Mouse (Mus musculus) testis, adult 2 months (tissue): Measurements from ENCODE around the gene Slc6a4. TPM values are rescaled to one million over a fixed set of nuclear protein-coding genes. Genes with fewer than 3 reads are reported as not detected.
"Not testable (repeated sequence)": the region's sequence is repeated elsewhere in the genome, so short reads cannot be mapped to it uniquely, and the experiment has no call there.

Source experiments
- H3K27ac ChIP-seq: fragments of 200-500 bp; 2 replicates; pipeline ENCODE4 v1.5.1; 2012; ENCODE audit warnings: low read depth, low read length; ENCODE audit not compliant: control insufficient read depth, insufficient read depth
- H3K27me3 ChIP-seq: fragments of 200-500 bp; 2 replicates; pipeline ENCODE4 v1.6.1; 2012; ENCODE audit warnings: mild to moderate bottlenecking, low read length, moderate library complexity; ENCODE audit not compliant: control insufficient read depth, insufficient read depth
- H3K36me3 ChIP-seq: fragments of 200-500 bp; 2 replicates; pipeline ENCODE4 v1.6.1; 2012; ENCODE audit warnings: mild to moderate bottlenecking, low read length; ENCODE audit not compliant: control insufficient read depth, insufficient read depth
- H3K4me1 ChIP-seq: fragments of 200-500 bp; 2 replicates; pipeline ENCODE4 v1.6.1; 2012; ENCODE audit warnings: low read length; ENCODE audit not compliant: control insufficient read depth, insufficient read depth
- H3K4me3 ChIP-seq: fragments of 200-500 bp; 2 replicates; pipeline ENCODE4 v1.5.1; 2012; ENCODE audit warnings: low read depth, mild to moderate bottlenecking, low read length, moderate library complexity, mixed read lengths; ENCODE audit not compliant: control insufficient read depth
- CTCF ChIP-seq: fragments of 200-500 bp; IDR thresholded peaks from 2 replicates; pipeline ENCODE4 v1.5.1; 2012; ENCODE audit warnings: low read depth, mild to moderate bottlenecking, inconsistent platforms, low read length, moderate library complexity; ENCODE audit not compliant: control insufficient read depth, insufficient read depth, insufficient replicate concordance
- POLR2A ChIP-seq: fragments of 200-500 bp; IDR thresholded peaks from 2 replicates; pipeline ENCODE4 v1.6.1; 2012; ENCODE audit warnings: low read depth, mild to moderate bottlenecking, inconsistent platforms, low read length, moderate library complexity; ENCODE audit not compliant: control insufficient read depth
- polyA plus RNA-seq: library from polyadenylated mRNA; depleted of rRNA; stranded (reverse); fragments of >200 nt; gene quantifications from 2 replicates; pipeline ENCODE4 v1.2.3, GENCODE M21; 2012; rRNA removed

The Slc6a4 gene
- polyA plus RNA-seq, 1 experiment: 1.7 TPM

DNA sequence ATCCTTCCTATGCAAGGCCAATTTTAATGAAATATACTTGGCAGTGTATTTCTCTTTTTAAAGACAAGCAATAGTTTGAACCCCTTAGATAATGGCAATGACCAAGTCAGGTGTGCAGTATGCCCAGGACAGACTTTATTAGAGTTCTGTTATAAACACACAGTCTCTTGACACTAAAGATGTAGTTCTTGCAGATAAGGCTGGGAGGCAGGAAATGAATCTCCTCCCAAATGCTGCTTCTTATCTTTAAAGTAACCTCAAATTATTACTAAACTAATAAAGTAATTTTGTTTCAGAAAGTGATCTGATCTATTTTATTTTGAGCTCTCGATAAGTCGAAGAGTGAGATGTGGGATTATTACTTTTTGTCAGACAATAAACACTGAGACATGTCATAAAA lies 65.0 kb downstream of the Slc6a4 start:
- no peaks in the 10 kb centered on the region for H3K4me1 ChIP-seq
- H3K27me3 ChIP-seq: no peaks in the 10 kb centered on the region
- H3K36me3 ChIP-seq: no peaks in the 10 kb centered on the region
- H3K4me3 ChIP-seq: no peak overlapping the region
- H3K27ac ChIP-seq: no peak overlapping the region
- TF ChIP-seq CTCF (no peak), POLR2A (no peak)

DNA sequence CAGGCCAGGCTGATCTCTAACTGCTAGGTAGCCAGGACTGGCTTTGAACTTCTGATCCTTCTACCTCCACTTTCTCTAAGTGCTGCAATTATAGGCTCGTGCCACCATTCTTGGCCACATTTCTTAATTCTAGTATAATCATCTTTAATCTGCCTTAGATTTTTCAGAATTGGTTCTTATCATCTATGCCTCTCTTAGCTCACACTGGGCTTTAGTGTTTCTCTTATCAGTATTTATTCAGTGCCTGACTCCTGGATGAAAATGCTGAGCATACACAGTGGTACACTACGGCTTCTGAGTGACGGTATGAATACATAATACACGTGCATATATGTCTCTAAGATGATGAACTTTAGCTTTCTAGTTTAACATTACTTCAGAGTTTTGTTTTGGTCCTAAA lies 70.4 kb downstream of the Slc6a4 start:
- Histone ChIP-seq H3K36me3 (no peaks in the 10 kb centered on the region; the same call in 1 of the 2 replicates), H3K4me1 (no peaks in the 10 kb centered on the region), H3K27me3 (no peaks in the 10 kb centered on the region), H3K4me3 (no peak overlapping the region), H3K27ac (no peak overlapping the region)
- TF ChIP-seq POLR2A: no peak
- no peak for TF ChIP-seq CTCF

DNA sequence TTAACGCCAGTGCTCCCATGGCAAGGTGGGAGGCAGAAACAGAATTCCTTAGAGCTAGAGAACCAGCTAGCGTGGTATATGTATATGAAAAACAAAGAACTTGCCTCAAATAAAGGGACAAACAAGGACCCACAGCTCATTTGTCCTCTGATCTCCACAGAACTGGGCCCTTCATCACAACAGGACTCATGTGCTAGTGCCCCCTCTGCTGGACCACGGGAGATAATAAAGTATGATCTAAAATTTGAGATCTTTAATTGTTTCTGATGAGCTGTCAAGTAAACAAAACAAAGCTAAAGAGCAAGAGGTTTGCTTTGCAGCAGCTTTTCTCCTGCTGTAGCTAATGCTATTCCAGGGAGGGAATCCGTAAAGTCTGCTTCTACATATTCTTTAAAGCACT lies 72.3 kb downstream of the Slc6a4 start:
- Histone ChIP-seq H3K36me3 (no peaks in the 10 kb centered on the region; the same call in 1 of the 2 replicates), H3K27ac (no peak overlapping the region), H3K4me1 (no peaks in the 10 kb centered on the region), H3K27me3 (no peaks in the 10 kb centered on the region), H3K4me3 (no peak overlapping the region)
- TF ChIP-seq POLR2A (no peak), CTCF (no peak; the same call in 1 of the 2 replicates)

DNA sequence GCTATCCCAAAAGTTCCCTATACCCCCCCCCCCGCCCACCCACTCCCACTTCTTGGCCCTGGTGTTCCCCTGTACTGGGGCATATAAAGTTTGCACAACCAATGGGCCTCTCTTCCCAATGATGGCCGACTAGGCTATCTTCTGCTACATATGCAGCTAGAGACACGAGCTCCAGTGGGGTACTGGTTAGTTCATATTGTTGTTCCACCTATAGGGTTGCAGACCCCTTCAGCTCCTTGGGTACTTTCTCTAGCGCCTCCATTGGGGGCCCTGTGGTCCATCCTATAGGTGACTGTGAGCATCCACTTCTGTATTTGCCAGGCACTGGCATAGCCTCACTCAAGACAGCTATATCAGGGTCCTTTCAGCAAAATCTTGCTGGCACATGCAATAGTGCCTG lies 78.9 kb downstream of the Slc6a4 start:
- H3K27ac ChIP-seq: peak overlapping the region; percentile 94; the same call in 1 of the 2 replicates
- H3K4me1 ChIP-seq, H3K36me3 ChIP-seq, H3K27me3 ChIP-seq: not testable (repeated sequence)
- peak overlapping the region; percentile 88 for H3K4me3 ChIP-seq

DNA sequence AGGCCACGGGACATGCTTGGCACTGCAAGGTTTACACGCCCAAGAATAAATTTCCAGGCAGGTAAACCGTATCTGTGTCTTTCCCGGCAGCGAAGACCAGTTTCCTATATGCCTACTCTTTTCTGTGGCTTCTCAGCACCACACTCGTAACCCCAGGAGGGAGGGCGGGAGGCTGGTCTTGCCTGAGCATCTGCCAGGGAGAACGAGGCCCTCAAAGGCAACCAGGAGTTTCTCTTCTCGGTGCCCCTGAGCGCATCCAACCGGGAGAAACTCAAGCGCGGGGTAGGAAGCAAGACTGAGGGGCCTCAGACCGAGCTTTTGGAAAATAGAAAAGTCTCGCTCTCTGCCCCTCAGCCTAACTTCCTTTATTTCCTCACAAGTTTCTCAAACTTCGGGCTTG lies 79.4 kb downstream of the Slc6a4 start:
- TF ChIP-seq POLR2A: no peak
- no peak for TF ChIP-seq CTCF
- Histone ChIP-seq H3K4me1 (peaks cover 5% of the 10 kb centered on the region), H3K36me3 (no peaks in the 10 kb centered on the region; the same call in 1 of the 2 replicates), H3K27ac (peak overlapping the region; percentile 94), H3K4me3 (peak overlapping the region; percentile 88), H3K27me3 (no peaks in the 10 kb centered on the region)

DNA sequence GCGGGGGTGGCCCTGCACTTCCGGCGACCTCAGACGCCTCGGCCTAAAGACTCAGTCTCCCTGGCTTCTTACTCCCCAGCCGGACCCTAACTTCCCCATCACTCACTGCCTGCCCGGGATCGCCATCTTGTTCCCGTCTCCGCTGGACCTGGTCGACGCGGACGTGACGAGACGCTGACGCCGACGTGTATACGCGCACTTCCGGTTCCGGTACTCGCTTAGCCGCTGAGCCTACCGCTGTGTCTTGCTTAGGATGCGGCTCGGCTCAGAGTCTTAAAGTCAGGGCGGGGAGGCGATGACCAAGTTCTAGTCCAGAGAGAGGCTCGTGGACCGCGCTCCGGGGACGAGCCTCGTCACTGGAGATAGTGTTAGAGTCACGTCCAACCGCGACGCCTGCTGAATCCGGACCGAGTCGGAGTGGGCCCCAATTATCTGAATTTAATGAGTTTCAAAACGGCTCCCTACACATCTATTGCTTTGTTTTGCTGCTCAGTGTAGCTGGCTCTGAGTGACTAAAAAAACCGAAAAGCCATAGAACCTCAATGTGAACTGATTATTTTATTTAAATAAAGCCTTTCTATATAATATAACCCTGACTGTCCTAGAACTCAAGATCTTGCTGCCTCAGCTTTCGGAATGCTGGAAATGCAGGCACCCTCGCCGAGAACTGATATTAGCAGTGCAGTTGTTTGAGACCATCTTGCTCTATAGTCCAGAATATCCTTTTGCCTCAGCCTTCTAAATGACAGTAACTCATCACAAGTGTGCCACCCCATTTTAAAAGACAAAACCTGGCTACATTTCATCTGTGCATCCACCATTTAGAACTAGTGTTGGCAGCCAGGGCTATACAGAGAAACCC lies 80.1 kb downstream of the Slc6a4 start, which contains the start of gene Nsrp1:
Nsrp1 (minus strand) TSS at position 163 of the 862 bp plus-strand sequence.
- Histone ChIP-seq H3K4me3 (peak within 1 kb of the TSS; percentile 88), H3K27me3 (no peaks in the 10 kb centered on the region), H3K27ac (peak within 1 kb of the TSS; percentile 94), H3K4me1 (peaks cover 5% of the 10 kb centered on the region), H3K36me3 (no peaks in the 10 kb centered on the region)
- TF ChIP-seq POLR2A: peak; percentile 100
- 0 out of 2 replicates have a peak, but pooled peaks have one; percentile 0 for TF ChIP-seq CTCF

DNA sequence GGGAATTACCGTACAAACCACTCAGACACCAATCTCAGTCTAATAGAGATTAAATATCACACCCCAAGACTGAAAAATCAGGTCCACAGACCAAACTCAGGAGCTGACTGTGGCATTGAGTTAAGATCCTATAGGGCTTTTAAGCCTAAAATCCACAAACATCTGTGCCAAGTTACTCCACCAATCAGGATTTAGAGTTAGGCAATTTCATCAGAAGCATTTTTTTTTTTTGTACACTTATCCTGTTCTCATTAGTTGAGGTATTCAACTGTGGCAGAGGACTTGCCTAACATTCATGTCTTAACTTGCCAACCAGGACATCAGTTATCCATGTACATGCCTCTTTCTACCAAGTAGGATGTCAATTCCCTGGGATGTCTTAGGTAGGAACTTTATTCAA lies 81.0 kb downstream of the Slc6a4 start:
- H3K36me3 ChIP-seq: no peaks in the 10 kb centered on the region
- no peak overlapping the region for H3K27ac ChIP-seq
- H3K4me3 ChIP-seq: no peak overlapping the region
- peaks cover 5% of the 10 kb centered on the region for H3K4me1 ChIP-seq
- no peaks in the 10 kb centered on the region for H3K27me3 ChIP-seq
- no peak for TF ChIP-seq POLR2A
- no peak for TF ChIP-seq CTCF

Other genes with a start within 250 kb of the Slc6a4 start
- gene Gosr1, start 235.0 kb upstream of the Slc6a4 start, polyA plus RNA-seq: 12.5 and 14.0 TPM in 2 replicates
- 9.5 and 10.4 TPM in 2 replicates for gene Cpd, start 151.6 kb upstream of the Slc6a4 start, polyA plus RNA-seq
- gene Tmigd1, start 96.4 kb upstream of the Slc6a4 start, polyA plus RNA-seq: not detected in 2 replicates
- 7.2 and 7.3 TPM in 2 replicates for gene Blmh, start 73.8 kb upstream of the Slc6a4 start, polyA plus RNA-seq
- 3.4 and 4.9 TPM in 2 replicates for gene Nsrp1, start 79.8 kb downstream of the Slc6a4 start, polyA plus RNA-seq
- 172 and 216 TPM in 2 replicates for gene Efcab5, start 190.4 kb downstream of the Slc6a4 start, polyA plus RNA-seq
- 35.8 and 43.8 TPM in 2 replicates for gene Ssh2, start 217.7 kb downstream of the Slc6a4 start, polyA plus RNA-seq